Mouse (Mus musculus) lung, postnatal 4 days (tissue): ENCODE measurements around the gene Fbxw27.
"Not testable (repeated sequence)": the region's sequence is repeated elsewhere in the genome, so short reads cannot be mapped to it uniquely, and the experiment has no call there.

ENCODE experiments used
- DNase-seq, 2 experiments: peaks; one replicate each; pipeline ENCODE4 v3.0.0; 2021

Fbxw27 gene

GRCm38 (mm10) chr9:109790570-109790969 lies at the start of gene Fbxw27:
Gene Fbxw27 (minus strand): TSS chr9:109790670.
- DNase-seq, result not testable (repeated sequence)

- no peak for DNase-seq
Observed at GRCm38 (mm10) chr9:109833088-109833412, 42.6 kb upstream of the Fbxw27 start.

- DNase-seq, result peak; percentile 87 to 89
Observed at GRCm38 (mm10) chr9:109832391-109833087, 42.1 kb upstream of the Fbxw27 start, which contains the start of gene Nme6. Gene Nme6 (plus strand): TSS chr9:109832749.

- no peak for DNase-seq
Observed at GRCm38 (mm10) chr9:109826181-109826580, 35.7 kb upstream of the Fbxw27 start.

- no peak for DNase-seq
Observed at GRCm38 (mm10) chr9:109825739-109826138, 35.3 kb upstream of the Fbxw27 start.

GRCm38 (mm10) chr9:109816341-109816740 lies 25.9 kb upstream of the Fbxw27 start:
- DNase-seq, result no peak

- DNase-seq, result no peak
Observed at GRCm38 (mm10) chr9:109813424-109813823, 23.0 kb upstream of the Fbxw27 start.

- no peak for DNase-seq
Observed at GRCm38 (mm10) chr9:109811980-109812379, 21.5 kb upstream of the Fbxw27 start, which contains the start of gene Spink8. Gene Spink8 (plus strand): TSS chr9:109812280.

GRCm38 (mm10) chr9:109807898-109808297 lies 17.4 kb upstream of the Fbxw27 start:
- no peak for DNase-seq

GRCm38 (mm10) chr9:109806695-109807293 lies 16.3 kb upstream of the Fbxw27 start:
- DNase-seq, result no peak

- no peak for DNase-seq
Observed at GRCm38 (mm10) chr9:109806260-109806659, 15.8 kb upstream of the Fbxw27 start.

- not testable (repeated sequence) for DNase-seq
Observed at GRCm38 (mm10) chr9:109805596-109805995, 15.1 kb upstream of the Fbxw27 start.

GRCm38 (mm10) chr9:109798051-109798450 lies 7.6 kb upstream of the Fbxw27 start:
- DNase-seq, result peak in 1 of 2 experiments; percentile 9

GRCm38 (mm10) chr9:109795811-109796210 lies 5.3 kb upstream of the Fbxw27 start:
- no peak for DNase-seq

- no peak for DNase-seq
Observed at GRCm38 (mm10) chr9:109795221-109795620, 4.8 kb upstream of the Fbxw27 start.

GRCm38 (mm10) chr9:109766841-109767240 lies 23.6 kb downstream of the Fbxw27 start:
- DNase-seq, result not testable (repeated sequence)

- DNase-seq, result not testable (repeated sequence)
Observed at GRCm38 (mm10) chr9:109745989-109746388, 44.5 kb downstream of the Fbxw27 start, which contains the start of gene Fbxw26. Gene Fbxw26 (minus strand): TSS chr9:109746089.
